Mouse (Mus musculus) lung, embryonic 14.5 days (tissue): ENCODE results near the gene Cib3. TPM values are rescaled to one million over a fixed set of nuclear protein-coding genes. Genes with fewer than 3 reads are reported as not detected.

Experiments used
- ATAC-seq: fragments of 200-750 bp; cut with Nextera tagmentation; 2 replicates; pipeline ENCODE4 v1.8.0; 2017; ENCODE audit warnings: mild to moderate bottlenecking, moderate TSS enrichment, moderate library complexity; ENCODE audit not compliant: insufficient read depth
- DNase-seq: peaks from one replicate; pipeline ENCODE4 v3.0.0-alpha.2; 2015
- H3K27ac ChIP-seq: fragments of 300-500 bp; sonication (generic); 2 replicates; pipeline ENCODE4 v1.5.1; 2014; ENCODE audit warnings: low read depth, mild to moderate bottlenecking, moderate library complexity
- H3K27me3 ChIP-seq: fragments of 300-500 bp; sonication (generic); 2 replicates; pipeline ENCODE4 v1.6.1; 2014; ENCODE audit warnings: low read length, control low read depth; ENCODE audit not compliant: insufficient read depth
- H3K36me3 ChIP-seq: fragments of 300-500 bp; sonication (generic); 2 replicates; pipeline ENCODE4 v1.6.1; 2014; ENCODE audit warnings: control low read depth; ENCODE audit not compliant: insufficient read depth
- H3K4me1 ChIP-seq: fragments of 300-500 bp; sonication (generic); 2 replicates; pipeline ENCODE4 v1.6.1; 2014; ENCODE audit warnings: antibody characterized with exemption, control low read depth; ENCODE audit not compliant: insufficient read depth
- H3K4me2 ChIP-seq: fragments of 300-500 bp; sonication (generic); 2 replicates; pipeline ENCODE4 v1.6.1; 2014; ENCODE audit warnings: mild to moderate bottlenecking
- H3K4me3 ChIP-seq: fragments of 300-500 bp; sonication (generic); 2 replicates; pipeline ENCODE4 v1.5.1; 2014; ENCODE audit warnings: low read depth, low read length
- H3K9ac ChIP-seq: fragments of 300-500 bp; sonication (generic); 2 replicates; pipeline ENCODE4 v1.6.1; 2014
- H3K9me3 ChIP-seq: fragments of 300-500 bp; sonication (generic); 2 replicates; pipeline ENCODE4 v1.6.1; 2016; ENCODE audit warnings: low read depth, low read length, control low read depth
- CTCF ChIP-seq: IDR thresholded peaks from 2 replicates; pipeline ENCODE4 v1.5.1; 2016; ENCODE audit warnings: antibody characterized with exemption, low read depth
- WGBS: fragments of 180-500 bp; shearing (Covaris S2); extraction: QIAGEN DNeasy Blood & Tissue Kit; methylation state at CpG from one replicate; pipeline ENCODE4 v1.1.7; 2014; 5-methylcytosine and 5-hydroxymethylcytosine counted together
- polyA plus RNA-seq: library from polyadenylated mRNA; unstranded; fragments of >200 nt; fragmentation: Nextera tagmentation; extraction: Ambion mirVana; gene quantifications from 2 replicates; pipeline ENCODE4 v1.2.1, GENCODE M21; 2014

Cib3 gene
- polyA plus RNA-seq, 1 experiment from 2014 or later, result not detected

- Histone ChIP-seq H3K4me3 (no peak overlapping the region), H3K9ac (no peak overlapping the region), H3K9me3 (no peaks in the 10 kb centered on the region), H3K4me2 (no peak overlapping the region), H3K27me3 (no peaks in the 10 kb centered on the region), H3K36me3 (peaks cover 32% of the 10 kb centered on the region), H3K4me1 (0 out of 2 replicates have a peak, but pooled peaks cover 3% of the 10 kb centered on the region), H3K27ac (no peak overlapping the region)
- DNase-seq (no peak), ATAC-seq (no peak)
- WGBS, result 79% methylated on average over 5 of the region's 5 CpGs
- TF ChIP-seq CTCF, result no peak
These were observed 10.0 kb upstream of the Cib3 start for GRCm38 (mm10) chr8:72222656-72223055.

DNA sequence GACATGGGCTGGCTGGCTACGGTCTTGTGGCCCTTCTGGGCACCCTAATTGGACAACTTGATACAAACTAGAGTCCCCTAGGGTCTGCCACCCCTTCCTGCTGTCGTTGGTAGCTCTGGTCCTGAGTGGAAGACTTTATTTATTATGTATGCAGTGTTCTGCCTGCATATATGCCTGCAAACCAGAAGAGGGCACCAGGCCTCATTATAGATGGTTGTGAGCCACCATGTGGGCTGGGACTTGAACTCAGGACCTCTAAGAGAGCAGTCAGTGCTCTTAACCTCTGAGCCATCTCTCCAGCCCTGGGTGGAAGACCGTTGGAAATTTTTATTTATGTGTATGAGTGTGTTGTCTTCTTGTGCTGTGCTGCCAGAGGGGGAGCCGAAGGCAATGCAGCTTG, 8.1 kb upstream of the Cib3 start:
- no peak for ATAC-seq
- H3K36me3 ChIP-seq, result peaks cover 32% of the 10 kb centered on the region
- DNase-seq, result peak; percentile 3

DNA sequence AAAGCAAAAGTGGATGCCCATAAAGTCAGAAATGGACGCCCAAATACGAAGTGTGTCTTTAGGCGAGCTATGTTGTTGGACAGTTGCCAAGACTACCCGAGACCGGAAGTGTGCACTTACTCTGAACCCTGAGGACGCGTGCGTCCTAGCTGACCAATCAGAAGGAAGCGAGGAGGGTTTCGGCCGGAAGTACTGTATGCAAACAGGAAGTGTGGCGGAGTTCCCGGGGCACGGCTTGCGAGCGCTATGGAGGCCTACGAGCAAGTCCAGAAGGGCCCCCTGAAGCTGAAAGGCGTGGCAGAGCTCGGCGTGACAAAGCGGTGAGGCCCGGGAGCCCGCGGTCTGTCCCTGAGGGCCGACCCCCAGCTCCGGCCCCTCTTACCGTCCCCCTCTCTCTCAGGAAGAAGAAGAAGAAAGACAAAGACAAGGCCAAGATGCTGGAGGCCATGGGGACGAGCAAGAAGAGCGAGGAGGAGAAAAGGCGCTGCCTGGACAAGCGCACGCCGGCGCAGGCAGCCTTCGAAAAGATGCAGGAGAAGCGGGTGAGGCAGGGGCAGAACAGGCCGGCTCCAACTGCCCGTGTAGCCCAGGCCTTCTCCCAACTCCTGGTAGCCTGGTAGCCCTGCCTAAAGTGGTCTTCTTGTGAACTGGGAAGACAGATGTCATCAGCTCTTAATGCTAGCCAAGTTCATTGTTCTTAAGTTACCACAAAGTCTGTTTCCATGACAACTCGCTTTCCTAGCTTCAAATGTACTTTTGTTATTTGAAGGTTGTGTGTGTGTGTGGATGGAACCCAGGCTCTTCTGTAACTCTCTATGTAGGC, 7.1 kb upstream of the Cib3 start, which contains the start of gene Fam32a:
Gene Fam32a, plus strand, starts transcription at position 190 of the 823 bp plus-strand sequence.
- peak within 1 kb of the TSS; percentile 76 for H3K9ac ChIP-seq
- peak within 1 kb of the TSS; percentile 82 for H3K27ac ChIP-seq
- no peak for TF ChIP-seq CTCF
- H3K4me3 ChIP-seq, result peak within 1 kb of the TSS; percentile 69
- peak; percentile 100 for DNase-seq
- H3K4me2 ChIP-seq, result peak within 1 kb of the TSS; percentile 78
- no peaks in the 10 kb centered on the region for H3K27me3 ChIP-seq
- 0 out of 2 replicates have a peak, but pooled peaks cover 3% of the 10 kb centered on the region for H3K4me1 ChIP-seq
- peaks cover 32% of the 10 kb centered on the region for H3K36me3 ChIP-seq
- 14% methylated on average over 39 of the region's 39 CpGs for WGBS
- no peaks in the 10 kb centered on the region for H3K9me3 ChIP-seq
- peak; percentile 98 for ATAC-seq

More for the DNA sequence above, 8.1 kb upstream of the Cib3 start:
- no peak overlapping the region for H3K27ac ChIP-seq
- 82% methylated on average over 4 of the region's 4 CpGs for WGBS
- TF ChIP-seq CTCF, result no peak; the same call in 1 of the 2 replicates
- no peaks in the 10 kb centered on the region for H3K9me3 ChIP-seq
- H3K4me1 ChIP-seq, result 0 out of 2 replicates have a peak, but pooled peaks cover 3% of the 10 kb centered on the region
- H3K27me3 ChIP-seq, result no peaks in the 10 kb centered on the region
- H3K9ac ChIP-seq, result no peak overlapping the region
- H3K4me3 ChIP-seq, result peak overlapping the region; percentile 69
- peak overlapping the region; percentile 78 for H3K4me2 ChIP-seq

DNA sequence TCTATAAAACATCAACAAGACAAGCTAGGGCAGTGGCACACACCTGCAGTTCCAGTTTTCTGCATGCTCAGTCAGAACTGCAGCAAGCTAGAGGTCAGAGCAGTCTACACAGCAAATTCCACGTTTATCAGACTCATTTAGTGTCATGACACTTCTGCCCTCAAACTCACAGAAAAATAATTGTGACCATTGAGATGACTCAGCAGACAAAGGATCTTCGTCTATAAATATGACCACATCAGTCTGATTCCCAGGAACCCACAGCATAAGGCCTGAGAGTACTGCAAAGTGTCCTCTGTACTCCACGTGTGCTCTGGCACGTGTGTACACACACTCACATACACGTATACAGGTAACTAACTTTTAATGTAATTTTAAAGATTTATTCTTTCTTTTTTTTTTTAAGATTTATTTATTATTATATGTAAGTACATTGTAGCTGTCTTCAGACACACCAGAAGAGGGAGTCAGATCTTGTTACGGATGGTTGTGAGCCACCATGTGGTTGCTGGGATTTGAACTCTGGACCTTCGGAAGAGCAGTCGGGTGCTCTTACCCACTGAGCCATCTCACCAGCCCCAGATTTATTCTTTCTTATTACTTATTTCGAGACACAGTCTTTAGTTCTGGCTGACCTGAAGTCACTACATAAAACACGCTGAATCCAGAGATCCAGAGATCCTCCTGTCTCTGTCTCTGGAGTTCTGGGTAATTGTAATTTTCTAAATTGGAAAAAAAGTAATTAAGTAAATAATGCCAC, 6.3 kb upstream of the Cib3 start:
- Histone ChIP-seq H3K27me3 (no peaks in the 10 kb centered on the region), H3K4me2 (peak overlapping the region; percentile 78), H3K36me3 (peaks cover 28% of the 10 kb centered on the region), H3K9me3 (no peaks in the 10 kb centered on the region), H3K4me1 (0 out of 2 replicates have a peak, but pooled peaks cover 3% of the 10 kb centered on the region), H3K4me3 (0 out of 2 replicates have a peak overlapping the region, but pooled peaks have one; percentile 69), H3K27ac (no peak overlapping the region), H3K9ac (no peak overlapping the region)
- 0 out of 2 replicates have a peak, but pooled peaks have one; percentile 7 for ATAC-seq
- no peak for DNase-seq
- TF ChIP-seq CTCF, result no peak
- WGBS, result 75% methylated on average over 9 of the region's 10 CpGs

DNA sequence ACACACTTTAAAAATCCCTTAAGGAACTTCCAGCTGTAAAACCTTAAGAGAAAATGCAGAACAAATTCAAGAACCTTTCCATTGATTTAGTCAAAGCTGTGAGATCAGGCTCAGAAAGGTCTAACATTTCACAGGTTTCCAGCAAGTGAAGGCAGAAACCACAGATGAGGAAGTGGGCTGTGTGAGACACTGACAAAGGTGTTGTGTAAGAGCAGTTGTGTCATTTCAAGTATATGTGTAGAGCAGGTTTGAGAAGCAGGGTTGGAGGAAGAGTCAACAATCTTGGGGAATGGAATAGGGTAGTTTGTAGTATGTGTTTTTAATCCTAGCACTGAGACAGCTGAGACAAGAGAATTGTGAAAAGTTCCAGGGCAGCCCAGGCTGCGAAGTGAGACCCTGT, 3.2 kb upstream of the Cib3 start:
- 27% methylated on average over 1 of the region's 1 CpGs for WGBS
- no peak for TF ChIP-seq CTCF
- Histone ChIP-seq H3K9ac (no peak overlapping the region), H3K4me3 (no peak overlapping the region), H3K27me3 (no peaks in the 10 kb centered on the region), H3K4me2 (no peak overlapping the region), H3K4me1 (0 out of 2 replicates have a peak, but pooled peaks cover 3% of the 10 kb centered on the region), H3K27ac (no peak overlapping the region), H3K9me3 (no peaks in the 10 kb centered on the region), H3K36me3 (no peaks in the 10 kb centered on the region)
- ATAC-seq (no peak), DNase-seq (no peak)

DNA sequence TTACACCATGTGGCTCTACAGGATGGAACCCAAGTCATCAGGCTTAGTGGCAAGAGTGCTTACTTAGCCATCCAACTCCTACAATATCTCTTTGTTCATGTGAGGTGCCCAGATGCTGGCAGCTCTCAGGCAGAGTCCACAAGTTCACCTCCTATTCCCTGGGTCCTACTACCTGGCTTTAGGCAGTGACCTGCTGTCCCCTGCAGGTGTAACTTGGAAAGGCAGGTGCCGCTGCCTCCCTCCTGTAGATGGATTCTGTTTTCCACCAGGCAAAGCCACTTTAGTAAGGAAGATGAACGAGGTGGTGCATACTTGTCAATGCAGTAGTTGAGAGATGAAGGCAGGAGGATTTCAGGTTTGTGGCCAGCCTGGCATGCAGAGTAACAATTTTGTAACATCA, 2.4 kb upstream of the Cib3 start:
- ATAC-seq (no peak), DNase-seq (peak; percentile 3)
- 35% methylated on average over 2 of the region's 2 CpGs for WGBS
- Histone ChIP-seq H3K4me1 (no peaks in the 10 kb centered on the region), H3K9me3 (no peaks in the 10 kb centered on the region), H3K4me2 (no peak overlapping the region), H3K27me3 (no peaks in the 10 kb centered on the region), H3K27ac (no peak overlapping the region), H3K9ac (no peak overlapping the region), H3K4me3 (no peak overlapping the region), H3K36me3 (no peaks in the 10 kb centered on the region)
- peak; percentile 60 for TF ChIP-seq CTCF

DNA sequence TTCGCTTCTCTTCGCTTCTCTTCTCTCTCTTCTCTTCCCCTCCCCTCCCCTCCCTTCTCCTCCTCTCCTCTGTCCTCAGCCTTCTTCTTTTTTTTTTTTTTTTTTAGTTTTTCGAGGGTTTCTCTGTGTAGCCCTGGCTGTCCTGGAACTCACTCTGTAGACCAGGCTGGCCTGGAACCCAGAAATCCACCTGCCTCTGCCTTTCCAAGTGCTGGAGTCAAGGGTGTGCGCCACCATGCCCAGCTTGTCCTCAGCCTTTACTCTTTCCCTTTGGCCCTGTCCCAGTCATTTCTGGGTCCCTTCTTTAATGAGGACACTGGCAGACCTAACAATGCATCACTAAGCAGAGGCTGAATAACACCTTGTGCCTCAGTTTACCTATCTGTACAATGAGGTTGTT, 899 bp upstream of the Cib3 start, which contains the start of gene Gm11034:
Gene Gm11034, minus strand, starts transcription at position 101 of the 400 bp plus-strand sequence.
- DNase-seq (no peak), ATAC-seq (no peak)
- TF ChIP-seq CTCF, result no peak
- WGBS, result 73% methylated on average over 4 of the region's 4 CpGs
- Histone ChIP-seq H3K27ac (no peak within 1 kb of the TSS), H3K9me3 (no peaks in the 10 kb centered on the region), H3K4me3 (no peak within 1 kb of the TSS), H3K4me2 (no peak within 1 kb of the TSS), H3K4me1 (no peaks in the 10 kb centered on the region), H3K9ac (no peak within 1 kb of the TSS), H3K27me3 (no peaks in the 10 kb centered on the region), H3K36me3 (no peaks in the 10 kb centered on the region)
